Mouse (Mus musculus): ENCODE measurements around the gene 1810043G02Rik. TPM values are rescaled to one million over a fixed set of nuclear protein-coding genes. Genes with fewer than 3 reads are reported as not detected.
"Not testable (repeated sequence)": the region's sequence is repeated elsewhere in the genome, so short reads cannot be mapped to it uniquely, and the experiment has no call there.

The 1810043G02Rik gene
- total RNA-seq, 2 experiments from 2014 or later: 28.9 to 35.3 TPM

DNA sequence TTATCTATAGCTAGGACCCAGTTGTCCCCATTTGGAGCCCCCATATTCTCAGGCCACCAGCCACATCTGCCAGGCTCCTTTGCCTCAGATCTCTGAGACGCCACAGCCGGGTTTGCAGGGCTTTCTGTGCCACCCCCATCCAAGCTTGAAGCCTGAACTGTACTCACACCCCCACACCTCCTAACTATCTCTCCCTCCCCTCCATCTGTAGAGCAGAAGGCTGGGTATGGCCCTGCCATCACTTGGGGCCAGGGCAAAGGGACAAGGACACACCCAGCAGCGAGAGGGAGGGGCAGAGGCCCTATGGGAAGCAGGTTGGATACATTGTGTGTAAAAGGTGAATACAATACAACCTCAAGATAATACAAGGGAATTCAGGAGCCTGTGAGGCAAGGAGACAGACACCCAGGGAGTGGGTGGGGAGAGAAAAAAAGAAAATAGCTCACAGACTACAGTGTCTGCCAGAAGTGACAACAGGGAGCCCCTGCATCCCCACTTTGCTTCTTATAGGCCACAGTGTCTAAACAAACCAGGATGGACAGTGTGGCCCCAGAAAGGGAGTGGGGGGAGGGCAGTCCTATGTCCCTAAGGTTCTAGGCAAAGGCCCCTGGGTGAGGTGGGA is 26.3 kb downstream of the 1810043G02Rik start:
- no peak for DNase-seq
- intact Hi-C loops (cut with DNase I): no loop called here

DNA sequence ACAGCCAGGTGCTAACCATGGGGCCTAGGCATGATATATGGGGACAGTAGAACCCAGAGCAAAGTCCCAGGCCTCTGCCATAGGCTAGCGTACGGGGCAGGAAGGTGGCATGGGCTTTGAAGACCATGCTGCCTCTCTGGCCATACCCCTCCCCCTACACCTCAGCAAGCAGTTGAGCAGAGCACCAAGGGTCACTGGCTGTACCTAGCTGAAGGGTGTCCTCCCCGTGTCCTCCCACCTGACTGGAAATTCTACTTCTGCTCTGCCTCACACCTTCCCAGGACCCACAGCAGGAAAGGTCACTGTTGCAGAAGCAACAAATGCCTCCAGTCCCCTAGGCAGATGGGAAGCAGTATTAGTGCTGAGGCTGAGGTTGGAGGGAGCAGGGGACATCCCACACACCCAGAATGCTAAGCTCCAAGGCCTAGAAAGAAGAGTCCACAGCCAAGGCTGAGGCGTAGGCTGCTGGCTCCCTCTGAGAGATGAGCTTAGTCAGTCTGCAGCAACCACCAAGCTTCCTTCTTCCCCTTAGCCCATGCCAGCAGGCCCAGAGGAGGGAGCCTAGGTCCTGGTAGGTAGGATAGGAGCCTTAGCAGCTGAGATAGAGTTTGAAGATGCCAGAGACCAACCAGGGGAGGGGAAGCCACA is 27.6 kb downstream of the 1810043G02Rik start:
- intact Hi-C loops (cut with DNase I): no loop called here
- DNase-seq: no peak

DNA sequence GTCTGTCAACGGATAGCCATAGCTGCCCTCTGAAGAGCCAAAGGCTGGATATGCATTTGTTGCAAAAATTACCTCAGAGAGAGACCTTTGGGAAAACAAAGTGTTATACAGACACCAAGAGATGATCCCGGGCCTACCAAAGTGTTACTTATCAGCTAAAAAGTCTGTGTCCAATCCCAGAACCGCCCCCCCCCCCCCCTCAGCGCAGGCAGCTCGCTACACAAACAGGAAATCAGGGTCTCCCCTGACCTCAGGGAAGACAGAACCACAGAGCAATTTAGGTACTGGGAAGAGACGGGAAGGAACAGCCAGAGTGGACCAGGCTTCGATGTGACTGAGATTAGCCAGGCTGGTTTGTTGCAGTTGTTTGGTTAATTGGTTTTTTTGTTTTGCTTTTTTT is 28.9 kb downstream of the 1810043G02Rik start:
- no peak for DNase-seq
- intact Hi-C loops (cut with DNase I): no loop called here

DNA sequence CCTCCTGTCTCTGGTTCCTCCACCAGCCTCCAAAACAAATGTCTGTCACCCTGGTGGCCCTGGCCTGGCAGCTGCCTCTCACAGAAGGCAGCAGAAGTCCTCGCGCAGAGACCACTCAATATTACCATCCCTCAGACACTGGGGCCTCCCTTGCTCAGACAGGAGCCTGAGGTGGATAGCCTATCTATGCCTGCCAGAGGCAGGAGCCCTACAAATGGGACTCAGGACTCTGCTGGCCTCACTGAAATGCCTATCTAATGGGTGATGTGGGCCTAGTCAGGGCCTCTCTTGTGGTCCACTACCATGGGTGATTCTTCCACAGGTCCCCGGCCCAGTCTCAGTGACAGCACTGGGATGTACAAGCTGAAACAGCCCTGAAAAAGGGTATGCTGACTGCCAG is 29.8 kb downstream of the 1810043G02Rik start:
- no peak for DNase-seq
- intact Hi-C loops (cut with DNase I): no loop called here

DNA sequence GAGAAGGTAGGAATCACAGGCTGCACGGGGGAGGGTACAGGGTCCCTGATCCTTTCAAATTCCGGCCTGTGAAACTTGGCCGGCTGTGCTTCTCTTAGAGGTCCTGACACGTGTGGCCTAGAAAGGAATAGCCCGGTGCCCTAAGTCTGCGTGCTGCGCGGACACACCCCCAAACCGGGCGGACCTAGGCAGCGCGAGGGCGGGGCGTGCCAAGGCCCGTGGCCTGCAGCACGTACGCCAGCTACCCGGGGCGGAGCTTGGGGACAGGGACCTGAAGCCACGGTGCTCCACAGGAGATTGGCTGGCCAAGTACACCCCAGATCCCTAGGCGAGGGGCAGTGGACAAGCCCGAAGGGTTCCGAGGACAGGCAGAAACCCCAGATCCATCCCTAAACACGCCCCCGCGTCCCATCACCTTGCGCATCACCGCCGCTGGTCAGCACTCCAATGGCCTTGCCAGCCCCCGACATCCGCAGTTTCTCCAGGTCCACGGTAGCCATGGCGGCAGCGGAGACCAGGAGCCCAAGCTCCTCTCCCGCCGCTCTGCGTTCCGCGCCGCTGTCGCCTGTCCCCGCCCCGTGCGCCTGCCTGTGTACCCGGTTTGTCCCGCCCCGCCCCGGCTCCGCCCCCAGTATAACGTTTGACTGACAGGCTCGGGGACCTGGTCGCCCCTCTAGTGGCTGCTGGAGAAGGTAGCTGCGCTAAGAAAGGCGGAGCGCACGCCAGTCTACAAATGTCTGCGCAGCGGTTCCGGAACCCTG is 31.0 kb downstream of the 1810043G02Rik start:
- intact Hi-C loops (cut with DNase I): no loop called here
- peak; percentile 97 for DNase-seq

DNA sequence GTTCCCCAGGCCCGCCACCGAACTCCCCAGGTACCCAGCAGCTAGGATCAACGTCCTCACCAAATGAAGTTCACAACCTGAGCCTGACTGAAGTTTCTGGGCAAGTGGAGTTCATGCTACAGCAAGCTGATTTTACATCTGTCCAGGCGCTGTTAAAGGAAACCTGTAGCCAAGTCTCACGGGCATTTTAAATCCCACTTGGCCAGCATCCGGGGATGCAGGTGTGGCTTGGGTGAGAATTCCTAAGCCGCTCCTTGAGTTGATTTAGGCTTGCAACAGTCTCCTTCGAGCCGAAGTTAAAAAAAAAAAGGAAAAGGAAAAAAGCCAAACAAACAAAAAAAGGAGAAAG is 31.6 kb downstream of the 1810043G02Rik start, which contains the start of gene Pfkl:
TSS of gene Pfkl (minus strand) at position 139 of the 349 bp plus-strand sequence.
- intact Hi-C loops (cut with DNase I): no loop called here

DNA sequence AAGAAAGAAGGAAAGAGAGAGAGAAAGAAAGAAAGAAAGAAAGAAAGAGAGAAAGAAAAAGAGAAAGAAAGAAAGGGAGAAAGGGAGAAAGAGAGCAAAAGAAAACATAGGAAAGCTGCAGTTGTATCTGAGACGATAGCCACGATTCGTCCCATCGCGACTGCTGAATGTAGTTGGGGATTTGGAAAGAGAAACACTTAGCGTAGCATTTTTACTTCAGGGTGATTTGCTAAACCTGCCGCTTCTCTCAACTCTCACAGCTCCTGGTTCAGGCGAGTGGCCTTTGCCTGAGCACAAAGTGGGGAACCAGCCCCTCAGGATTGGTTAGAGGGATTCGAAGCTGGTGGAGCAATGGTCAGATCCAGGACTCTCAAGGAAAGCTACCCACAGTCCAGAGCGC is 32.0 kb downstream of the 1810043G02Rik start:
- intact Hi-C loops (cut with DNase I): no loop called here
- no peak for DNase-seq

More for the DNA sequence above, 31.6 kb downstream of the 1810043G02Rik start, which contains the start of gene Pfkl:
- DNase-seq: no peak

DNA sequence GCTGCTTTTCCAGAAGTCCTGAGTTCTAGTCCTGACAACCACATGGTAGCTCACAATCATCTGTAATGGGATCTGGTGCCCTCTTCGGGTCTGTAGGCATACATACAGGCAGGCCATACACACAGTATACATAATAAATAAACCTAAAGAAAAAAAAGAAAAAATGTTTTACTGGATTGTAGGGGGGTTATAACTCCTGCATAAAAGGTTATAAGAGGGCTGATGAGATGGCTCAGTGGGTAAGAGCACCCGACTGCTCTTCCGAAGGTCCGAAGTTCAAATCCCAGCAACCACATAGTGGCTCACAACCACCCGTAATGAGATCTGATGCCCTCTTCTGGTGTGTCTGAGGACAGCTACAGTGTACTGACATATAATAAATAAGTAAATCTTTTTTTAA is 32.8 kb downstream of the 1810043G02Rik start:
- DNase-seq: not testable (repeated sequence)

DNA sequence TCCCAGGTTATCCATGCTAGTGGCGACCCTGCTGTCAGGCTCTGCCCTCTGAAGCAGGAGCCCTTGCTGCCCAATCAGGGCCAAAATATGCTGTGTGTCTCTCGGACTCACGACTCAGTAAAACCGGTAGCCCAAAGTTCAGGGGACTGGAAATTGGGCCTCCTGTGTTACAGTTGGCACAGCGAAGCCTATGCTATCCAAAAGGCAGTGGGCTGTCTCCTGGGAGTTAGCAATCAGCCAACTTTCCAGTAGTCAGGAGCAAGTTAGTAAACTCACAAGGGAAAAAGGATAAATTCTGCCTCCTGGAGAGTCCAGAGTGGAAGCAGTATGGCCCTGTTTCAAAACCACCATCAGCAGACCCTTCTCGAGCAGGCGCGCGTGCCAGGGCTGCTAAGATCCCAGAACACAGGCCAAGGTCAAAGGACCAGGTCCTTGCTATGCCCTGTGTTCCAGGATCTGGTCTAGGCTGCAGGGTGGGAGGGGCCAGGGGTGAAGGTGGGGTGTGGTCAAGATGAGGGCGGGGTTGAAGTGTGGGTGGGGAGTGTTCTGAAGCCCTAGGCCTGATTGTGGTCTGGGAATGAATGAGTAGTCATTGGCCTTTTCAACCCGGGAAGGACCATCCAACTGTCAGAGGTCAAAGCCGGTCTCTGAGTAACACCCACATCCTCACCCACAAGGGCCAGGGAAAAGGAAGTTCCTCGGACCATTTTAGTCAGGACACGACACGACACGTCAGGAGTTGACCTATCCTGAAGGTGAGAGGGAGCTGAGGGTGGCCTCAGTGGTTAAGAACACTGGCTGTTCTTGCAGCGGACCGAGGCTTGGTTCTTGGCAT is 34.6 kb downstream of the 1810043G02Rik start:
- no peak for DNase-seq
- intact Hi-C loops (cut with DNase I): no loop called here

More for the DNA sequence above, 32.8 kb downstream of the 1810043G02Rik start:
- intact Hi-C loops (cut with DNase I): not testable (repeated sequence)

DNA sequence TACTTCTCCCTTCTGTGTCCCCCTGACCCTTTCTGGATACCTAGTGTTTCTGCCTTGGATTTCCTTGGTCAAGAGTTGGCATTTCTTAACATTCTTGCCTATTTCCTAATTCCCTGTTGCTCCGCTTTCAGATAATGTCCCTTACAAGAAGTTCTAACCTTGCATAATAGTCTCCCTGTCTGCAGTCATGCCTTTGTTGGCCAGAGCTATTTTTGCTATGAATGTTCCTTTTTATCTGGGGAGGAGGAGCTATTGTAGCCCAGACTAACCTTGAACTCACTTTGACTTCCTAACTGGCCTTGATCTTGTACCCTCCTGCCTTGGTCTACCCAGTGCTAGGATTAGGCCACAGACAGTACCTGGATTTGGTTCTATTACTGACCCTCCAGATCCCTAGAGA is 37.2 kb downstream of the 1810043G02Rik start:
- DNase-seq: no peak
- intact Hi-C loops (cut with DNase I): no loop called here

DNA sequence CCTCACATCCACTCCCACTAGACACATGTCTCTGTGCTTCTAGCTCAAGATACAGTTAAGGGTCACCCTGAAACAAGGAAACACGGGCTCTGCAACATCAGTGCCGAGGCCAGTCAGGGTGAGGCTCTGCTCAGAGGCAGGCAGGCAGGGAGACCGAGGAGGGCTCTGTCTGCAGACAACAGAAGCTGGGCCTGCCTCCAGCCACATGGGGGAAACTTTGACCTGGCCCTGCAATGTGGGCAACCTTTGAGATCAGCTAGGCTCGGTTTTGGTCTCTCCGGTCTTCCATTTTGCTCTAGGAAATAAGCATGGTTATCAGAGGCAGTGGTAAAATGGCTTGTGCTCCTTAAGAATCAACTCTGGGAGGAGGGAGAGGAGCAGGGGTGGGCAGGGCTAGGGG is 38.0 kb downstream of the 1810043G02Rik start:
- intact Hi-C loops (cut with DNase I): no loop called here
- no peak for DNase-seq

DNA sequence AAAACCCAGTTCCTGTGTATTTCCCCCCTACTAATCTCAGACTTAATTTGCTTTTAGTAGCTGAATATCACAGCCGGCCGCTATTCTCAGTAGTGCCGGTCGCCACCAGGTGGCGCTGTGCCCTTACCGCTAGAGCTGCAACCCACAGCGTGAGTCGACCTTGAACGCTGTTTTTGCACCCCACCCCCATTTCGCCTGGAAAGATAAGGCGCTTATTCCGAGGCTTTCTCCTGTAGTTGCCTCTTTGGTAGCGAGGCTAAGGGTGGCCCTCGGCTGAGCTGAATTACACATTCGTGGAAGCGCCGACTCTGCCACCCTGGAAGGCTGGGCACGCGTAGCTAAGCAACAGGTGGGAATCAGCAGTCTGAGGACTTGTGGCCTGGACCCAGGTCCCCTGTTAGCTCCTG is 40.5 kb downstream of the 1810043G02Rik start:
- intact Hi-C loops (cut with DNase I): no loop called here
- DNase-seq: peak; percentile 83

DNA sequence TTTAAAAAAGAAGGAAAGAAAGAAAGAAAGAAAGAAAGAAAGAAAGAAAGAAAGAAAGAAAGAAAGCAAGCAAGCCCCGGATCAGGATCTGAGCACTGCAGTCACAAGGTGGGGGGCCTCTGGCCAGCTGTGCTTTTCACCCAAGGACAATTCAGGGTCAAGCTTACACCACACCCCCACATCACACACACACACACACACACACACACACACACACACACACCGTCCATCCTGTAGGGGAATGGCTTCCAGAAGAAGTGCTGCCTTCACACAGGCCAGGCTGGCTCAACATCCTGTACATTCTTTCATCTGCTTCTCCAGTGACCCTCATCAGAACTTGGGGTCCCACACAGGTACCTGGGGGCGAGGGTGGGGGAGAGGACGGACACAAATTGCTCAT is 41.0 kb downstream of the 1810043G02Rik start:
- DNase-seq: no peak
- intact Hi-C loops (cut with DNase I): no loop called here

DNA sequence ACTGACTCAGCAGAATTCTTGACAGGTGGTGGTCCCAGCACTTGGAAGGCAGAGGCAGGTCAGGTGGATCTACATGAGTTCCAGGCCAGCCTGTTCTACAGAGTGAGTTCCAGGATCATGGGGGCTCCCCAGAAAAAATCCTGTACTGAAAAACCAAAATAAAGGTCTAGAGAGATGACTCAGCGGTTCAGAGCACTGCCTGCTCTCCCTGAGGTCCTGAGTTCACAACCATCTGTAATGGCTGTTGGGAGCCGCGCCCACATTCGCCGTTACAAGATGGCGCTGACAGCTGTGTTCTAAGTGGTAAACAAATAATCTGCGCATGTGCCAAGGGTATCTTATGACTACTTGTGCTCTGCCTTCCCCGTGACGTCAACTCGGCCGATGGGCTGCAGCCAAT is 41.7 kb downstream of the 1810043G02Rik start:
- DNase-seq; intact Hi-C loops (cut with DNase I): not testable (repeated sequence)

DNA sequence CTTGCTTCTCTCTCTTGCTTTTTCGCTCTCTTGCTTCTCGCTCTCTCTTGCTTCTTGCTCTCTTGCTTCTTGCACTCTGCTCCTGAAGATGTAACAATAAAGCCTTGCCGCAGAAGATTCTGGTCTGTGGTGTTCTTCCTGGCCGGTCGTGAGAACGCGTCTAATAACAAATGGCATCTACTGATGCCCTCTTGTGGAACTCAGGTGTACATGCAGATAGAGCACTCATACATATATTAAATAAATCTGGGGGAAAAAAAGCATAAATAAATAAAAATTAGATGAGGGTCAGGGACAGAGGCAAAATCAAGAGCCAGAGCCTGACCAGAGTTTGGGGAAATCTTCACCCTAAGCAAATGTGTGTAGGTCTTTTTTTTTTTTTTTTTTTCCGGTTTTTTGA is 47.1 kb downstream of the 1810043G02Rik start:
- intact Hi-C loops (cut with DNase I): loop anchor here (5.0 kb wide), 1 partner anchor 137 kb away; no protein-coding TSS in a partner anchor

DNA sequence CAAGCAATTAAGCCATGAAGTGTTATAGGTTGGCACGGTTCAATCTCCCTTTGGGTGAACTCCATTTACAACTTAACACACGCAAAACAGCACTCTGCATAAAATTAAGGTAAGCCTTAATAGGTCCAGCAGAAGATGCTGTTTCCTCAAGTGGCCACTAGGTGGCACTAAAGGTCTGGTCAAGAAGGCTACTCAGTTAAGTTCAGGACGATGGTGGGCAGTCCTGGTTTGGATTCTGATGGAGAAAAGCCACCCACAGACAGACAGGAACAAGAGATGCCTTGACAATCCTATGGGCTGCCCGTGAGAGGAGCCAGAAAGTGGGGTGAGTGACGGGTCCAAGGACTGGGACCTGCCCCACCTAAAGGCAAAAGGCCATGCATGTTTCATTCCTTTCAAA is 49.8 kb downstream of the 1810043G02Rik start:
- intact Hi-C loops (cut with DNase I): loop anchor here (5.0 kb wide), 1 partner anchor 134 kb away; no protein-coding TSS in a partner anchor
- peak; percentile 77 for DNase-seq

More for the DNA sequence above, 47.1 kb downstream of the 1810043G02Rik start:
- DNase-seq: not testable (repeated sequence)

DNA sequence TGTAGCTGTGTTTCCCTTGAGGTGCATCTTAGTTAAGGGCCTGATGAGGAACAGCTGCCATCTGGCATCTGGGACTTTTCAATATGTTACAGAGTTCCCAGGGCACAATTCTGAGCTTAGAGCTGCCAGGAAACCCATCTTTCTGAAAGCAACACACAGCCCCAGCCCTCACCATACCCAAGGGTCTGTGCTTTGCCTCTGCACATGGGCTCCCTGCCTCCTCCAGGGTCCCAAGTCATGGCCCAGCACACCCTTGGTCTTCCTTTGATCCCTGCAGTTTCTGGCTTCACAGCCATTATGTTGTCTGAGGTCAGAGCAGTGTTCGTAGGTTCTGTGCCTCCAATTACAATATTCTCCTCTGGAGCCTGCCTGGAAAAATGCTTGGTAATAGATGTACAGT is 50.8 kb downstream of the 1810043G02Rik start:
- intact Hi-C loops (cut with DNase I): loop anchor here (5.0 kb wide), 1 partner anchor 133 kb away; no protein-coding TSS in a partner anchor
- no peak for DNase-seq

DNA sequence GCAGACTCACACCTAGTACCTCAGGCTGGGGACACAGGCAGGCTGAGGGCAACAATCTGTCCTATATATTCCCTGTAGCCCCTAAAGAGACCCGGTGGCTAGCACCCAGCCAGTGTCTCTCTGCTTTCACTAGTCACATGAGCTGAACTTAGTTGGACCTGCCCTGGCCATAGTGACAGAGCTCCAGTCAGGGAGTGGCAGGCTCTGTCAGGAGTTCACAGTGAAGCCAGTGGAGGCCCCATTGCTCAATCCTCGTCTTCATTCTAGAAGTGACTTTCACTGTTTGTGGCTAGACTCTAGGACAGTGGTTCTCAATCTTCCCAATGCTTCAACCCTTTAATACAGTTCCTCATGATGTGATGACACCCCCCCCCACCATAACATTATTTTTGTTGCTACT is 53.7 kb downstream of the 1810043G02Rik start:
- intact Hi-C loops (cut with DNase I): no loop called here
- DNase-seq: no peak
